Mouse (Mus musculus): ENCODE data around the gene Paics.
"Not testable (repeated sequence)": the region's sequence is repeated elsewhere in the genome, so short reads cannot be mapped to it uniquely, and the experiment has no call there.

Gene Paics

DNA sequence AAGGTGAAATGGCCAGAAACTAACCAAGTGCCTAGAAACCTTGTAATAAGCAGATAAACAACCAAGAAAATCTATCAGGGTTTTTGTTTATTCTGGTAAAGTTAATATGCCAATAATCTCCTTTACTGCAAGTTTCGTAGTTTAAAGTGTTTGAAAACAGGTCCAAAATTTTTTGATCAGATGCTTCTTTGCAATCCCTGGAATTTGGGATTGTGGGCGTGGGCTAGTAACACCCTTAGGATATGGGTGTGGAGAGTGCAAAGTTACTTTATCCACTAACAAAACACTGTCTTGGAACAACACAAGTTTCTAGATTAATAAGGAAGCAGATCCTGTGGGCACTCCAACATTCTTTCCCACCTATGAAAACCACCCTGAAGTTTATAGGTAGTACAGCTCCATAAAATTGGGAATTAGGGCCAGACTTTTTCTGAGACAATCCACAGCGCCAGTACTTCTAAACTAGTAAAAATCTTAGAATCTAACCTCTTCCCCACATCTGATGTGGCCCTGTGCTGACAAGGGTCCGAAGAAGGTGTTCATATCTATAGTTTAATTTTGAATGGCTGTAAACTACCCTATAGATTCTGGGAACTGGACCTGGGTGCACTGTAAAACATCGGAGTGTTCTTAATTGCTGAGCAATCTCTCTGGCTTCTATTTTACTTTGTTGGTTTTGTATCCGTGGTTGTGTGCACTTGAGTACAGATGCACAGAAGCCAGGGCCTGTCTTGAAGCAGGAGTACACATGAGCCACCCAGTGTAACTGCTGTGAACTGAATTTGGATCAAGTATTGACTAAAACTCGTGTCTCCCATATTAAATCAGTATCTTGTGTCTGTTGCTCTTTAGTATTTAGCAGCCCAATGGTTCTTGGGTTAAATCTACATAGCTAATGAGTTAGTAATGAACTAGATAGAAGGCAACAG is 1.3 kb downstream of the Paics start:
- no peak for DNase-seq (ENCODE audit: low spot score)

DNA sequence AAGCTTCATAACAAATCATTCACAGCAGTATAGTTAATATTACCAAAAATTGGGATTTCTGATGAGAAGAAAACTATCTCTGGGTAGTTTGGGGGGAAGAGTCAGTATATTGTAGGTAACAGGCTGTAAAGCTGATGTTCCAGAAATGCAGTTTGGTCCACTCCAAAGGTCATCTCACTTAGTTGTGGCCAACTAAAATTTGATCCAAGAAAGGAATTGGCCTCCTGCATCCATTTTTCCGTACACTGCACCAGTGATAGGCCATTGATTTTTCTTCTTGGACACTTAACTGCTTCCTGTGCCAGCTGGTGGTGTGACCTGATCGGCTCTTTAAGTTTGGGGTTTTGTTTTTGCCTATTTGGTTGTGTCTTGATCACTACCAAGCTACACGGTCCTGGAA is 2.7 kb downstream of the Paics start:
- no peak for DNase-seq (ENCODE audit: low spot score)

DNA sequence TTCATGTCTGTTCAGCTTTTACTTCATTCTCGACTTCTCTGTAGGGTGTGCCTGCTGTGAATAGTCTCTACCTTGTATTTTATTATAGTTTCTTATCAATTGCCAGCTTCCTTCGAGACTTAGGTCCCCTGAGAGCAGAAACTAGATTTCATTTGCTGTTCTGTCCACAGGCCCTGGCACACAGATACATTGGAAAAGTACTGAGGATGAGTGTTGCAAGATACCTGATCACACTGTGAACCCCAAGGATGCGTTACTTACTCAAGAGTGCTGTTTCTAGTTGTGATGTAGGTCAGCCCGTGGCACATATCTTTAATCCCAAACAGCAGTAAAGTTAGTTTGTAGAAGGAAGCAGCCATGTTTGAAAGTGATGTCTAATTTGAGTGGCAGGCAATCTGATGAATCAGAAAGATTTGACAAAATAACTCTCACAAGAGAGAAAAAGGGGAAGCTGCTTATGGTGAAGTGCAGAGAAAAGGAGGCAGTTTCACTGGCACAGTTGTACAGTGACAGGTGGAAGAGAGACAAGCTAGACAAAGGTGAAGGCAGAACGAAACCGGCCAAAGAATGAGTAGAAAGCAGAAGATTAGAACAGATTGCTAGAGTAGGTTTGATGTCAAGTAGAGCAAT is 3.3 kb downstream of the Paics start:
- DNase-seq (ENCODE audit: low spot score) = no peak

DNA sequence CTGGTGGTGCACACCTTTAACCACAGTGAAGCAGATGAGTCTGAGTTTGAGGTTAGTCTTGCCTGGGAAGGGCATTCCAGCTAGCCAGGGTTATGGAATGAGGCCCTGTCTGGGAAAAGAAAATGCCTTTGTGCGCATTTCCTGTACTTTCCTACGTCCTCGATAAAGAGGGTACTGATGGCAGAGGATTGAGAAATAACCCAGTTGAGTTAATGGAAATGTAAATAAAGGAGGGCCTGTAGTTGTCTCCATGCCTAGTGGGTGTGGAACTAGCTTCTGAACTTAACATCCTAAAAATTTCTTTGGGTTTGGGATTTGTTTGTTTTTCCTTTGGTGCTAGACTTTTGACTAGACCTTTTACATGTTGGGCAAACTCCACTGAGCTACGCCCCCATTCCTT is 4.4 kb downstream of the Paics start:
- no peak for DNase-seq (ENCODE audit: low spot score)

DNA sequence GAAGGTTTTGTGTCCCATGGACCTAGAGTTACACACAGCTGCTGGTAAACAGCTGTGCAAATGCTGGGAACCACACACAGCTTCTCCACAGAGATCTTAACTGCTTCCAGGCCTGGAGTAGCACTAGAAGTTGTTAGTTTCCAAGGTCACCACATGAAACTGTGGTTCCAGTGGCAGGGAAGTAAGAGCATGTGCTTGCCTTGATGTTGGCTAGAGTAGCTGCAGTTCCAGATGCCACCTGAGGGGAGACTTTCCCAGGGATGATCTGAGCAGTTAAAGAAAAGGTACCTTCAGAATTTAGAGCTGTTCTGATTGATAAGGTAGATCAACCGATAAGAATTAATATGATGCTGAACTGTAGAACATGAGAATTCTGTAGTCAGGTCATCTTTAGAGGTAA is 6.8 kb downstream of the Paics start:
- DNase-seq (ENCODE audit: low spot score) = no peak

DNA sequence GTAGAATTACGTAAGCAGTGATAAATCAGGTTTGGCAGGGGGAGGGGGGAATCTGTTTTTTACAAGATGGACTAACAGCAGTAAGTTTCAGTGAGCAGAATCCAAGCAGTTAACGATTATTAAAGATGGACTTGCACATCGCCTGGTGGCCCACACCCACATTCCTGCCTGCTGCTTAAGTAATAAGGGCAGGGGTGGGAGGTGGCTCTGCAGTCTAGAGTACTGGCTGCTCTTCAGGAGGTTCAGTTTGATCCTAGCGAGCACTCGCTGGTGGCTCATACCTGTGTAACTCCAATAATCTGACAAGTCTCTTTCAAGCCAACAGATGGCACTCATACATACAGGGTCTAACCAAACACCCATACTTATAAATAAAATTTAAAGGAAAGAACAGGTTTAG is 8.5 kb downstream of the Paics start:
- no peak for DNase-seq (ENCODE audit: low spot score)

DNA sequence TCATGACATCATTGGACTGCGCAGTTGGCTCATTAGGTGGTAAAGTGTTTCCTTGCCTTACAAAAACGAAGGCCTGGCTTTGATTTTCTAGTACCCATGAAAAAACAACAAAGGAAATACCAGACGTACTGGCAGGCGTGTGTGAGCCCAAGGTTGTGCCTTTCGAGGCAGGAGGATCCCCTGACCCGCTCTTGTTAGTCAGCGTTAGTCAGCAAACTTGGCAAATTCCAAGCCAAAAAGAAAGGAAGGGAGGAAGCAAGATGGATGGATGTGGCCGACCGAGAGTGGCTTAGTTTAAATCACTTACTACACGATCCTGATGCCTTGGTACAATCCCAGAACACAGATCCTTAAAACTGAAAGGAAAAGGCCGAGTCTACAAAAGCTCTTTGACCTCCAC is 11.4 kb downstream of the Paics start:
- no peak for DNase-seq (ENCODE audit: low spot score)

DNA sequence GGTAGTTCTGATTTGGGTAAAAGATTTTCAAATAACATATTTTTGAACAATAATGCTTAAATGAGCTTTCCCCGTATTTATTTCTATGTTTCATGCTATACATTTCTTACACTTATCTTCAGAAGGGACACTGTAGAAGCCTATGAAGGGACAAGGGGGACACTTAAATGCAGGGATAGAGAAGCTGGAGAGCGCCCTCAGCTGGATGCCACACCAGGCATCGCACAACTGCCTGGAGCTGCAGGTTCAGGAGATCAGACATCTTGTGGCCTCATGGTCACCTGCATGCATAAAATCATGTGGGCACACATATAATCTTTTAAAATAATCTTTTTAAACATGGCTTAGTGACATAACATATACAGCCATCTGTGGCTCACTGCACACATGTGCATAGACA is 13.5 kb downstream of the Paics start:
- DNase-seq (ENCODE audit: low spot score) = no peak

DNA sequence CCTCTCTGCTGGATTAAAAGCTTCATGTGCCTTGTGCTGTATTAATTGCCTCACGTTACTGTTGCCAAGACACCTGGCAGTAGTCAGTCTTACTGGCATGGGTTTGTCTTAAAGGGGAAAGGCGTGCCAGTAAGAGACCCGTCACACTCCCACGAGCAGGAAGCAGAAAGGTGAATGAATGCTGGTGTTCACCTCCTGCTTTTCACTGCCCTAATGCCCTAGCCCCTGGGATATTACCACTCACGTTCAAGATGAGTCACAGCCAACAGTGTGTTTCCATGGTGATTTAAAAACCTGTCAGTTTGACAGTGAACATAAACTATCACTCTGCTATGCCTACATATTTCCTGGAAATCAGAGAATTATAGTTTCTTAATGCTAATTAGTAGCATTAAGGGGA is 18.1 kb downstream of the Paics start:
- no peak for DNase-seq (ENCODE audit: low spot score)

DNA sequence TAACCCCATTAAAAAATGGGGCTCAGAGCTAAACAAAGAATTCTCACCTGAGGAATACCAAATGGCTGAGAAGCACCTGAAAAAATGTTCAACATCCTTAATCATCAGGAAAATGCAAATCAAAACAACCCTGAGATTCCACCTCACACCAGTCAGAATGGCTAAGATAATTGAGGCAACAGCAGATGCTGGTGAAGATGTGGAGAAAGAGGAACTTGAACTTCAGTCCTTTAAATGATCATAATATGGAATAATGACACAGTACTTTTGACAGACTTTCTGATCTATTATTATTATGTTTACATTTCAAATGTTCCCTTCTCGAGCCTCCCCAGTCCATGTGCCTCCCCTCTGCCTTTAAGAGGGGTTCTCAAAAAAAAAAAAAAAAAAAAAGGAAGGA is 20.0 kb downstream of the Paics start:
- DNase-seq (ENCODE audit: low spot score) = not testable (repeated sequence)

DNA sequence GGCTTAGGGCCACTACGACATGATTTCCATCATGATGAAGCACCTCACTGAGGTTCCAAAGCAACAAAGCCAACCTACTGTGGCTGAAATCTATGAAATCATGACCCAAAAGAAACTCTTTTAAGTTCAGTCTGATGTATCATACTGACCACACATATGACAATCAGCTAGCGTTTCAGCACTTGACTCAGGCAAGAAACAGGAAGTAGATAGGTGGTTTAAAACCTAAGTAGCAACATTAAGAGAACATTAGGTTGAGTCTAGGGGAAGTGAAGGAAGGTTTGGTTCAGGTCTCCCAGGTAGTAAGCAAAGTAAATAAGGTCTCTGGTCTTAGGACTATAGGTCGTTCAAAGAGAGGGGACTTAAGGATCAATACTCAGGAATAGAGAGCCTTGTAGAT is 22.4 kb downstream of the Paics start:
- DNase-seq (ENCODE audit: low spot score) = no peak

DNA sequence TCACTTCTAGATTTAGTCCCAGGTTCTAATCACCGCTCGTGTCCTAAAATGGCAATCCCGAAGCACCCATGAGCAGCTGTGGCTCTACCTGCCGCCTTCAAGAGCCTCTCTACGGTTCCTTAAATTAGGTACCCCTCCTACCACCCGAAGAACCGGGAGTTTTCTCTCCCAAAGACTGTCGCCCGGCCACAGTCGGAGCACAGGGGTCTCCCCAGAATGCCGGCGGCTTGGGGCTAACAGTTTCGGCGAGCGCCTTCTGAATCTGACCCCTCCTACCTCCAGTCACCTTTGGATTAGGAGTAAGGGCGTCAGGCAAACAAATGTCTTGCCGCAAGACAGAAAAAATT is 23.1 kb downstream of the Paics start:
- DNase-seq (ENCODE audit: low spot score) = no peak

DNA sequence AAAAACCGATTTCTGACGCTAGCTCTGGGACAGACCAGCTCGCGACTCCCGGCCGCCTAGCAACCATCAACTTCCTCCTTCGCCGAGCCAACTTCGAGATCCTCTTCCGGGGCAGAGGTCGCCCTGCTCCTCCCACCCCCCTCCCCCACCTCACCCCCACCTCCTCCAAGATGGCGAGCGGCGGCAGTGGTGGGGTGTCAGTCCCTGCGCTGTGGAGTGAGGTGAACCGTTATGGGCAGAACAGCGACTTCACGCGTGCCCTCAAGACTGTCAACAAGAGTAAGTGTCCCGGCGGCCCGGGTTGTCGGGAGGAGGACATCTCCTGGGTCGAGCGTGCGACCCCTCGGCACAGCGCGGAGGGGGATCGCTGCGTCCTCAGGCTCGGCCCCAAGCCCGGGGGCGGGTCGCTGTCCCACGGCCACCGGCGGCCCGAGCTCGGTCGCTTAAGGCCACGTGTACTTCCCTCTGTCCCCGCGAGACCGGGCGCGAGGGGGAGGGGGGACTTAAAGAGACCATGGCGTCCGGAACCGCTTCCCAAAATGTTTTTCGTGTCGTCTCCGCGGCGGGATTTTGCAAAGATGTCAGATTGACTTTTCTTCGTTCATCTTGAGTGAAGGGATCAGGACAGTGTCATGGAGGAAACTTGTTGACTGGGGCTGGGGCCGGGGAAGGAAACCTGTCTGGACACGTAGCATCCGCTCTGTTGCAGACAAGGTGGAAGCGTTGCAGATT is 23.6 kb downstream of the Paics start, which contains the start of gene Srp72:
Srp72 (plus strand) TSS at position 130 of the 732 bp plus-strand sequence.
- peak; percentile 81 for DNase-seq (ENCODE audit: low spot score)

DNA sequence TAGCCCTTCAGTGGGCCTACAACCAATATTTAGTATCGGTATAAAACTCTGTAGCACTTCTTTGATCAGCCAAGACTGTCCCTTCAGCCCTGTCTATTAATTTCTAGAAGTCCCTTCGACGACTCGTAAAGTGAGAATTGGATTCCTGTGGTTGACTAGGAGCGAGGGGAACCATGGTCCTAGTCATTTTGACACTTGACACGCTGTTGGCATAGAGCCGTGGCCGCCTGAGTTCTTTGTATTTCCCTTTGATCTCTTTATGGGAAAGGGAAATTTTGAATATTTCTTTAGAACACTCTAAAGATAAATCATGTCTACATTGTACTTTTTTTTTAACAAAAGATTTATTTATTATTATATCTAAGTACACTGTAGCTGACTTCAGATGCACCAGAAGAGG is 24.6 kb downstream of the Paics start:
- DNase-seq (ENCODE audit: low spot score) = no peak

DNA sequence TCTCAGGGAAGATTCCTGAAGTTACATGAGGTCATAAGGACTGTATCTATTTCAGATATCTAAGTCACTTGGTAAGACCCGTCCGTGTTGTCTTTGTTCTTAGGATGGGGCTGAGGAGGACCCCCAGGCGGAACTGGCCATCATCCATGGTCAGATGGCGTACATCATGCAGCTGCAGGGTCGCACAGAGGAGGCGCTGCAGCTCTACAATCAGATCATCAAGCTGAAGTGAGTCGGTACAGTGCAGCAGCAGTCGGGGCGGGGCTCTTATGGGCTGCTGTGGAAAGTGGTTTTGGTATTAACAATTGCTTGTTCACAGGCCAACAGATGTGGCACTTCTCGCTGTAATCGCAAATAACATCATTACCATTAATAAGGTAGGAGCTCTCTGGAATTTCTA is 32.9 kb downstream of the Paics start:
- no peak for DNase-seq (ENCODE audit: low spot score)

DNA sequence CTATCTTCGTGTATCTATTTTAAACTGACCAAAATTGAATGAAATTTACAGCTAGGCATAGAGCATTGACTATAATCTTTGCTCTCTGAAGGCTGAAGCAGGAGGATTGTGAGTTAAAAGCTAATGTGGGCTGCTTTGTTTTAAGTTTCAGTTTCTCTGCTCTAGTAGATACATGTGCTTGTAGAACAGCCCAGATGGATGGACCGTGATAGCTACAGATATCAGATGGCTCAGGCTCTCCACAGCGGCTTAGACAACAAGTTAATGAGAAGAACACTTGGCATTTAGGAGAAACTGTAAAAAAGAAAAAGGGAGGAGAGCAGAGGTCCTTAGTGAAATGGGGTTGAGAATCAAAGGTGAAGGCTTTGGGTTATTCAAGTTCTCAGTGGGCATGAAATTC is 39.7 kb downstream of the Paics start:
- DNase-seq (ENCODE audit: low spot score) = no peak

DNA sequence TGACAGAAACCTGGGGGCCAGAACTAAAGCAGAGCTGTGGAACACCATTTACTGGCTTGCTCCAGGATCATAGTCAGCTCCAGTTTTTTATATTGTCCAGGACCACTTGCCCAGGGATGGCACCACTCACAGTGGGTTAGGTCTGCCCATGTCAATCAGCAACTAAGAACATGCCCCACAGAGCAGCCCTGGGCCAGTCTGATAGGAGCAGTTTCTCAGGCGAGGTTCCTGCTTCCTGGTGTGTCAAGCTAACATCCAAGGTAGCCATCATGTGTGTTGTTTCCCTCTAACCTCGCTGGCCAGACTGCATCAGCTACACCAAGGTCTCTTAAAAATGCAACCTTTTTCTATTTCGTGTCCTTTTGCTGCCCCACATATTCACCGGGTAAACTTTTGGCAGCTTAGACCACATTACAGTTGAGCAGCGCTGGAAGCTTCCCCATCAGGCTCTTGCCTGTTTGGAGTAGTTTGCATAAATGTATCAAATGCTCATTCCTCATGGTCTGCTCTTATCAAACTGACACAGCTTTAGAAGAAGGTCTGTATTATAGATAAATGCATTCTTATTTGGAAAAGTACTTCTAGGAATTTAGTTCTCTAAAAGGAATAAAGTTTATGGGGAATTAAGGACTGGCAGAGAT is 42.2 kb downstream of the Paics start:
- no peak for DNase-seq (ENCODE audit: low spot score)

DNA sequence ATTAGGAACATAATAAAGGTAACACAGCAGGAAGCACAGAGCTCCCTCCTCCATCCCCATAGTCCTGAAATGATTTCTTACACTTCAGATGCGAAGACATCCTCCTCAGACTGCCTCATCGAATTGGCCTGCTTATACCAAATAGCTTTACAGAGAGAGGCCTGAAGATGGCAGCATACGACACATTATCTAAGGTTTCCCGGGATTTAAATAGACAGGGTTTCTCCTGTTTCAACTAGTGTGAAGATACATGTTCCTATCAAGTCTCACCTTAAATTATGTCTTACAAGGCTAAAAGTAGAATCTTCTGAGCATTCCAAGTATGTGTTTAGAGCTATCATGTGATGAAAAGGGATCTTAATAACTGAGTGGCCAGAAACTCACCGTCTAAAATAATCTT is 47.3 kb downstream of the Paics start:
- peak; percentile 33 for DNase-seq (ENCODE audit: low spot score)

DNA sequence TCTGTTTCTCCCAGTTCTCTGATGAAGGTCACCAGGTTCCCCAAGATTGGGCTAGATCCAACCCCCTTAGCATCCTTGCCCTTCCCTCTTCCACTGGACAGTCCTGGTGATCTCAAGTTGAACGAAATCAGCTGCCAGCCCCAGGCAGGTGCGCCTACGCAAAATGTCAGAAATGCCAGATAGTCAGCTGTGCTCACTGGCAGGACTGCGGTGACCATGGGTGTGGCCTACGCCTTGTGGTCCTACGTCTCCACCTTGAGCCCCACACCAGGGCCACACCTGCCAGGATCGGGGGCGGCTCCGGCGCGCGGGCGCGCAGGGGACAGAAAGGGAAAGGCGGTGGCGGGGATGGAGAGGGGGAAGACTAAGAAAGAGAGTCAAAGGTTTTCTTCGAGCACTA is 50.1 kb downstream of the Paics start:
- DNase-seq (ENCODE audit: low spot score) = no peak

DNA sequence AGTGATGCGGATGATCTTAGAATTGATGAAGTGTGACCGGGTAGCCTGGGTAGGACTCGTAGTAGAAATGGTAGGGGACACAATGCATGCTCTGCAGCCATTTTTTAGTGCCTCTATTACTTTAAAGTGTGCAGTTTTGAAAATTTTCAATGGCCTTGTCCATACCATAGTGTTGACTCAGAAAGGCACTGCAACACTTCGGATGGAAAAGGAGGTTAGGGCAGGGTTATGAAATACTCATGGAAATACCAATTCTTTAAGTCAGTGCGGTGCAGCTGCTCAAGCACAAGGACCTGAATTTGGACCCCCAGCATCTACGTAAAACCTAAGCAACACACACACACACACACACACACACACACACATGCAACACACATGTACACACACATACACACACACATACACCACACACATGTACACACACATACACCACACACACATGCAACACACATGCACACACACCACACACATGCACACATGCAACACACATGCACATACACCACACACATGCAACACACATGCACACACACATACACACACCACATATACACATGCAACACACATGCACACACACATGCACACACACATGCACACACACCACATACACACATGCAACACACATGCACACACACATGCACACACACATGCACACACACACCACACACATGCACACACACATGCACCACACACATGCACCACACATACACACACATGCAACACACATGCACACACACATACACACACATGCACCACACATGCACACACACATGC is 53.1 kb downstream of the Paics start, which contains the start of gene Arl9:
Arl9 (plus strand) TSS at position 5 of the 771 bp plus-strand sequence.
- no peak for DNase-seq (ENCODE audit: low spot score)

DNA sequence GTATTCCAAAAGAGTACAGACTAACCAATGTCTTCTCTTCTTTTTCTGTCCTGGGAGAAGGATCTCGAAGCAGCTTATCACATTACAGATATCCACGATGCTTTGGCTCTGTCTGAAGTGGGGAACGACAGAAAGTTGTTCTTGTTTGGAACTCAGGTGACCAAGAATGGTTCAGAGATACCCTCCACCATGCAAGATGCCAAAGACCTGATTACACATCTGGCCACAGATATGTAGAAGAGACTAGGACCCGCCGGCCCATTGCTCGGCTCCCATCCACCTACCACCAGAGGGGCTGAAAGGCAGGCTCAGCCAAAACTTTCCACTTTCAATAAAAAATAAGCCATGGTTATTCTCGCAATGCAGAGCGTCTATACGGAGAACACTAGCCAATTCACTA is 59.2 kb downstream of the Paics start:
- DNase-seq (ENCODE audit: low spot score) = no peak

DNA sequence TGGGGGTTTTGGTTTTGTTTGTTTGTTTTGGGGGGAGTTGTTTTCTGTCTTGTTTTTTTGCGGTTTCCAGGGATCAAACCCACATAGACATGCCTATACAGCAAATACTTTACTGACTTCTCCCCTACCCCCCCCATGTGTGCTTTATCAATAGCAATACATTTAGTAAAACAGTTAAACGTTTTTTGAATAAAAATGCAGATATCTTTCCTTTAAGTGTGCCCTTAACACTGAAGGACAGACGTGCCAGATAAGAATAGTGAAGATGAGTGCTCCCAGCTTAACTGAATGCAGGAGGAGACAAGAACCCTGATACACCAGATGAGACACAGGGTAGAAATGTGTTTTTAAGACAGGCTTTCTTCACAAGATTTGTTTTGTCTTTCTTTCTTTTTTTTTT is 60.0 kb downstream of the Paics start:
- no peak for DNase-seq (ENCODE audit: low spot score)
